Mouse (Mus musculus) cerebellum, adult 2 months (tissue): ENCODE measurements around the gene Pgpep1.

ENCODE experiments used
- CTCF ChIP-seq: fragments of 200-500 bp; IDR thresholded peaks from 2 replicates; pipeline ENCODE4 v1.5.1; 2011; ENCODE audit warnings: low read depth, mild to moderate bottlenecking, control low read depth, low read length, moderate library complexity, borderline replicate concordance; ENCODE audit not compliant: insufficient read depth
- POLR2A ChIP-seq: fragments of 200-500 bp; IDR thresholded peaks from 2 replicates; pipeline ENCODE4 v1.6.1; 2011; ENCODE audit warnings: low read length, control low read depth, borderline replicate concordance; ENCODE audit not compliant: insufficient read depth

GRCm38 (mm10) chr8:70677451-70678080 is 17.4 kb upstream of the Pgpep1 start:
- TF ChIP-seq CTCF, result no peak
- TF ChIP-seq POLR2A, result no peak
